Mouse (Mus musculus) liver, postnatal 0 days (tissue): ENCODE results near the gene Uhrf1.

Source experiments
- CTCF ChIP-seq: sonication (generic); IDR thresholded peaks from 2 replicates; pipeline ENCODE4 v1.5.1; 2016; ENCODE audit warnings: antibody characterized with exemption, low read depth
- EP300 ChIP-seq: IDR thresholded peaks from 2 replicates; pipeline ENCODE4 v1.6.1; 2016; ENCODE audit warnings: antibody characterized with exemption, low read depth, mild to moderate bottlenecking

- no peak for TF ChIP-seq CTCF
- no peak for TF ChIP-seq EP300
Observed at GRCm38 (mm10) chr17:56273986-56274385, 29.1 kb upstream of the Uhrf1 start.
